Mouse (Mus musculus) thymus, postnatal 36 days (tissue): Measurements from ENCODE around the gene Jdp2.

Experiments
- DNase-seq, 2 experiments: peaks; one replicate each; pipeline ENCODE4 v3.0.0; 2022; ENCODE audit warnings: mixed read lengths in 2 of 2

The Jdp2 gene

DNA sequence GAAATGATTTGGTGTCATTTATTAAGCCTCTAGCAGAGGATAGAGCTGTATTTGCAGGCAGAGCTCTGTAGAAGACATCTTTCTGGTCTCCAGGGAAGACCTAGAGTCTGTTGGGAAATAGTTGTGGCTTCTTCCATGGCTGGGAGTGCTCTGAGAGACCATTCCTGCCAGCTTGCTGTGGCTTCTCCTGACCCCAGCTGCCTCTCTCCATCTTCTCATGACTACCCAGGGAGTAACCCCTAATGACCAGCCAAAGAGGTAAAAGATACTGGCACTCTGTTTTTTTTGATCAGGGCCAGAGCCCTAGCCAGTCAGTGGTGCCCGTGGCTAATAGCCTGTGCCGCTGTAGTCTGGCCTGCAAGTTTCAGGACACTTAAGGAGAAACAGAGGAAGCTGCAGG is 3.3 kb downstream of the Jdp2 start:
- no peak for DNase-seq

GRCm38 (mm10) chr12:85602811-85603210 is 4.0 kb downstream of the Jdp2 start:
- no peak for DNase-seq

- no peak for DNase-seq
Observed at GRCm38 (mm10) chr12:85603767-85604166, 4.9 kb downstream of the Jdp2 start.

DNA sequence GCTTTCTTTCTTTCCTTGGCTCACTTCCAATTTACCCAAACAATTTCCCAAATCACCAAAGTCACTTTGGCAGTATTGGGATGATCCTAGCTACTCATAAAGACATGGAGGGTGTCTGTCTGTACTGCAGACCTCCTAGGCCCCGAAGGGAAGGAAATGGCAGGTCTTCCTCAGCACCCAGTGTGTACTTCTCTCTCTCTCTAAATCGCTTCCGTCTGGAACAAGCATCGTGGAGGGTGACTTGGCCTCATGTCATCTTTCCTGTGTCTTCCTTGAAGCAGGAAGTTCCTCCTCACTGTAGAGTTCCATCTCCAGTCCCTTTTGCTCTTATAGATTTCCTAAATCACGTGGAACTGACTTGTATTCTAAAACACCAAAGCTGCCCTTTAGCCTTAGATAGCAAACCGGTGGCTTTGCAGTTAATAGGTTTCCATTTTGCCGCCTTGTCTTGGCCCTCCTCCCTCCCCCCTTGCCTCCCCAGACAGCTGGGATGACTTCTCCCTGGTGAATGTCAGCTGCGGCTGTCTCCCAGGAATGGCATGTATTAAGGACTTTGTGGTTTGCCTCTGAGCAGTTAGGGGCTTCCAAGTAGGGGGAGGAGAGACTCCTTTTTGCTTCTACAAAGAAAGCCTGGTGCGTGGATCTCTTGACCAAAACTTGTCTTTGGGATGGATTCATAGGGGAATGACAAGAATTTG is 5.6 kb downstream of the Jdp2 start:
- DNase-seq: no peak

GRCm38 (mm10) chr12:85607519-85608449 is 9.0 kb downstream of the Jdp2 start:
- no peak for DNase-seq

DNA sequence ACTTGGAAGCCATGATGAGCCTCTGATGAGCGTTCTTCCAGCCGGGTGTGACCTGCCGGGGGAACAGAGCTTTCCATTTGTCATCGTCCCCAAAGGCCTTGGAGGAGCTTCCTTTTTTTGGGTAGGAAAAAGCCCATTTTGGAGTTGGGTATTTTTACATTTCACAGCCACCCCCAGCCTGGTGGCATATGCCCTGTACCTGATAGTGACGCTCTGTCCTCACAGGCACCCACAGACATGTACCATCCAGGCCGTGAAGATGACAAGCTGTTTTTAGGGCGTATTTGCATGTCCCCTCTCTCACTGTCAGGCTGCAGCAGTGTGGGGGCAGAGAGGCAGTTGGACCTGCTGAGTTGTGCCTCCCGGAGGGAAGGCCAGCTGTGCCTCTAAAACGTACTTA is 11.3 kb downstream of the Jdp2 start:
- DNase-seq: no peak

- no peak for DNase-seq
Observed at GRCm38 (mm10) chr12:85614090-85614489, 15.3 kb downstream of the Jdp2 start.

- DNase-seq: no peak
Observed at GRCm38 (mm10) chr12:85615486-85615885, 16.7 kb downstream of the Jdp2 start.

GRCm38 (mm10) chr12:85617885-85618284 is 19.1 kb downstream of the Jdp2 start:
- no peak for DNase-seq

DNA sequence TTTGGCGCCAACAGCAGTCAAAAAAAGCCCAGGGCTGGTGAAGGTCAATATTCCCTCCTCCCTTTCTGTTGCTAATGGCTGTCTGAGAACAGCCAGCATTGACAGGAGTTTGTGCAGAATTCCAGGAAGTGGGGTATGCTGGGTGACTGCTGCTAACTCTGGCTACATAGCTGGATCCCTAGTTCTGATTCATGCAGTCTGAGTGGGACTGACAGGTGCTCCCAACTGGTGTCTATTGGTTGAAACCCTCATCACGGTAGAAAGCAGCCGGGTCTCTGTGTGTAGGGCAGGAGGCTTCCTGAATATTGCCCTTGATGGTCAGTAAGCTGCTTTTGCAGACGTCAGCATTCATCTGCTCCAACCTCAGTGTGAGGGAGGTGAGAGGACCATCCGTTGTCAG is 19.6 kb downstream of the Jdp2 start:
- no peak for DNase-seq

DNA sequence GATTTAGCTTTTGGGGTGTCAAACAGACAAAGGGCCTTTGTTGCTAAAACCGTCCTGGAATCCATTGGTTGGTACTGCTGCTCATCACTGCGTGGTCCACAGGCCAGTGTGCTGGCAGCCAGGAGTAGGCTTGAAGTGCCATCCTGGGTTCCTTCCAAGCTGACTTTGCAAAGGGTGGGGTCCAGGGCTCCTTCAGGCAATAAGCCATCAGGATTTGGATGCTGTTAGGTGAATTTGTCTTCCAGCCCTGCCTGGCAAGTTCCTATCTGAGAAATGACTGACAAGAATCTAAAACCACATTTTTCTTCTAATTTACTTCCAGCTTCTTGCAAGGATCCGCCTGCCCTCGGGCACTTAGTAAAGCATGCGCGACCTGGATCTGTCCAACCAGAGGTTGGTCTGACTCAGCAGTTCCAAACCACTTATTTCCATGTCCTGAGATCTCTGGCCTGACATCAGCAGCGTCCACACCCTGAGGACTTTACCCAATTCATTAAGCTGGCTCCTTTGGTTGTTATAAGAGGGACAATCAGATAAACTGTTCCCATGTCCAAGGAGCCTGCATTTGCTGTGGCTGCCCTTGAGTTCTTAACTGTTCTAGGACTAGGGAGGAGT is 20.6 kb downstream of the Jdp2 start:
- DNase-seq: no peak

- DNase-seq: no peak
Observed at GRCm38 (mm10) chr12:85619898-85620443, 21.1 kb downstream of the Jdp2 start.

- no peak for DNase-seq
Observed at GRCm38 (mm10) chr12:85621027-85621426, 22.2 kb downstream of the Jdp2 start.

- no peak for DNase-seq
Observed at GRCm38 (mm10) chr12:85621673-85622072, 22.8 kb downstream of the Jdp2 start.

DNA sequence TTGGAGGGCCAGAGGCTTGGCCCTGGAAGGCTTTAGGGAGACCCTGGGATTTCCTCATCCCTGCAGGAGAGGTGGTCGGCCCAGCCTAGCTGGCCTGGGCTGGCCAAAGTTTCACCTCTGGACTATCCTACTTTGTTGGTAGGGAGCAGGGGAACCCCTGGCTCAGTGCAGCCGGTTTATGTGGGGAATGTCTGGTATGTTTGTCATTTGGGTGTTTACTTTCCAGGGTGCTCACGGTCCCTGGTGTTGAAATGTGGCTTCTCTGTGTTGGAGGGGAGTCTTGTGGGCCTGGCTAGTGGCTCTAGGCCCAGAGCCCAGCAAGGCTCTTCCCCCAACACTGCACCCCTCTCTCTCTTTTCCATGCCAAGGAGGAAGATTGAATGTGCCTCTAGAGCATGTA is 24.9 kb downstream of the Jdp2 start:
- no peak for DNase-seq

DNA sequence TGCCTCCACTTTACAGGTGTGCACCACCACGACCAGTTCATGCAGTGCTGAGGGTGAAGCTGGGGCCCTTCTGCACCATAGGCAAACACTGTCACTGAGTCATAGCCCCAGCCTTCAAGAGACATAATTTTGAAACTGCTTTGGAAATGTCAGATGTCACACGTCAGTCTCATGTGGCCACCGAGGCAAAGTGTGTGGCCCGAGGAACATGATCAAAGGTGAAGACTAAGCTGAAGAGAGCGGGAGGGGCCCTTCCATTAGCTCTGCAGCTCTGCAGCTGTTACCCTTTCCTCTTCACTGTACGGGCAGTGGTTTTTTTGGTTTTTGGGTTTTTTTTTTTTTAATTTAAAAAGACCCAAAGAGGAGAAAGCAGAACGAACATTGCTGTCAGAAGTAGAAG is 25.8 kb downstream of the Jdp2 start:
- DNase-seq: peak in 1 of 2 experiments; percentile 48

- DNase-seq: no peak
Observed at GRCm38 (mm10) chr12:85625852-85626251, 27.0 kb downstream of the Jdp2 start.

DNA sequence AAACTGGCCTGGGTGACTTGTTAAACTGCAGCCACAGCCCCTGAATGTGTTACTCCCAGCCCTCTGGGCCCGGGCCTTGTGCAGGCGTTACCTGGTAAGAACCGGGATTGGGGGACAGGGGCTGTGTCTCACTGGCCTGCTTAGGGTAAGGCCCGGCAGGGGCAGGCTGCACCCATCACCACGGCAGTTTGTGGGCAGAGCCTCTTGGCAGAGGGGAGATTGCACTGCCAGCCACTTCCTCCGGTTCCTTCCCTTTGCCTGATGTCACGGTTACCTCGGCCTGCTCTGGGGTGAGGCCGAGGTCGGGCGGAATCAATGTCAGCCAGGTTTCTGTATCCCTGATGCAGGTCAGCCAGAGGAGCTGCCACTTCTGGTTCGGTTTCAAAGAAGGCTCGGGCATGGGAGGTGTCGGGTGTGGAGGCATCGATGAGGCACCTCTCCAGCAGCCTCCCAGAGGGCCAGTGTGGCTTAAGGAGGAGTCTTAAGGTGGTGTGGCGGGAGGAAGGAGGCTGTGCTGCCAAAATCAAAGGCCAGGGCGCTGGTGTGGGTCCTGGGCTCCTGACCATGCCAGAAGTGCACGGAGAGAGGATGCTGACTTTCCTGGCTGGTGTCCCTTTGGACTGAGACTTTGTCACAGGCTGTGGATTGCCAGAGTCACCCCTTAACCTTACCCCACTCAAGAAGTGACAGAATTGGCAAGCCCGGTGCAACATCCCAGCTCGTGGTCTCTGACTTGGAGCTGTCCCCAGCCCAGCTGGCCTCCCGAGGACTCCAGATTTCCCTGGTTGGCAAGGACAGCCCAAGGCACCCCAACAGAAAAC is 31.0 kb downstream of the Jdp2 start:
- peak; percentile 47 to 60 for DNase-seq

GRCm38 (mm10) chr12:85631196-85631595 is 32.4 kb downstream of the Jdp2 start:
- no peak for DNase-seq

DNA sequence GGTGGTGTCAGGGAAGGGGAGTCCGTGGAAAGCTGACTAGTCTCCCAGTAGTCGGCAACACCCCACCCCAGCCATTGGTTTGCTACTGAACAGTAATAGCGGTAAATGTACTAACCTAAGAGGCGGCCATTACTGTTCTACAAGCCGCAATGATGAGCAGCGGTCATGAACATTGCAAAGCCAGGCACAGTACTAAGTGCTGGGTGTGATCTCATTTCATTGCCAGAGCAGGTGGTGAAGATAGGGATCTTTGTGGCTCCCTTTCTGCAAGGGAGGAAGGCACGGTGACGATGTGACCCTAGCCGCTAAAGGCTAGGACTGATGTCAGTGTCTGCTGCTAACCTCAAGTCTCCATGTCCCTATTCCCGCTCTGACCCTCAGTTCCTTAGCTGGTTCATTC is 33.5 kb downstream of the Jdp2 start:
- peak; percentile 31 to 54 for DNase-seq

DNA sequence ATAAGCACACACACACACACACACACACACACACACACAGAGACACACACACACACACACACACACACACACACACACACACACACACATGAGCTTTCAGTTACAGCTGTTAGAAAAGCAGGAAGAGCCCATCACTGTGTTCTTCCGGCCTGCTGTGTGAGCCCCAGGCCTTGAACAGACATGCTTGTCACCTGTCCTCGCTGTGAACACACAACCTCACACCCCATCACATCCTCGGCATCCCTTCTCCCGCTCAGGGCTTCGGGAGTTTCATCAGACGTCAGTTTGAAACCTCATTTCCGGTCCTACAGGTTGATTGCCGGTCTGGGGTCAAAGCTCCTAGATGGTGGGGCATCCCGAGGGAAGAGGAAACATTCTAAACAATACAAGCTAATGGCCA is 39.1 kb downstream of the Jdp2 start:
- peak; percentile 32 to 45 for DNase-seq

DNA sequence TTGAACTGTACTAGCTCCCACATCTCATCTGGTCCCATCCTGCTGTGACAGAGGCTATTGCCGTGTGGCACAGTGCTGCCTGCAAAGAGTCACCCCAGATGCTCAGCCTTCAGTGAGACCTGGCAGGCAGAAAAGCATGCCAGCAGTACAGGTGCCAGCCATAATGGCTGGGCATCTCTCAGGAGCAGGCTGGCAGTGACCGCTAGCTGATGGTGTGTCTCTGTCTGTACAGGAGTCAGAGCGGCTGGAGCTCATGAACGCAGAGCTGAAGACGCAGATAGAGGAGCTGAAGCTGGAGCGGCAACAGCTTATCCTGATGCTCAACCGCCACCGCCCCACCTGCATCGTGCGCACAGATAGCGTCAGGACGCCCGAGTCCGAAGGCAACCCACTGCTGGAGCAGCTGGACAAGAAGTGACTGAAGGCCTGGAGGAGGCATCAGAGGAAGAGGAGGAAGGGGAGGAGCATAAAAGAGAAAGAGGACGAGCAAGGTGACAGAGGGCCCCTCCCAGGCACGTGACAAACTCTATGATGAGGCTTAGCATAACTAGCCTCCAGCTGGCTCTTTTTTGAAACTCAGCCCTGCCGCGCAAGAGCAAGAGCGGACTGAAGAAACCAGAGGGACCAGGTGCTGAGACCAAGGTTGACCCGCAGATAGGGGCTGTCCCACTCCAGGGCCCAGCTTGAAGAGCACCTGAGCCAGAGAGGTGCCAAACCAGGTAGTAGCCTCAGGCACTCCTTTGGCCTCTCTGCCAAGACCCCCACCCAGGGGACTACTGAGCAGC is 39.9 kb downstream of the Jdp2 start:
- peak; percentile 49 to 68 for DNase-seq
